Mouse (Mus musculus): ENCODE results near the gene Notch2. TPM values are rescaled to one million over a fixed set of nuclear protein-coding genes. Genes with fewer than 3 reads are reported as not detected.

The Notch2 gene
- polyA plus RNA-seq (2014; fragmentation: Nextera tagmentation; extraction: Ambion mirVana), result 27.8 and 28.8 TPM in 2 replicates

- peak within 1 kb of the TSS; percentile 91 for H3K9ac ChIP-seq (replicated peaks; ENCODE audit: low read length)
- no peaks in the 10 kb centered on the region; the same call in none of the 2 replicates for H3K4me1 ChIP-seq (ENCODE audit: control insufficient read depth, insufficient read depth, low read length)
- H3K4me2 ChIP-seq (ENCODE audit: low read depth, low read length), result peak within 1 kb of the TSS; percentile 56
- ATAC-seq (replicated peaks; ENCODE audit: insufficient number of reproducible peaks, low FRiP score, low TSS enrichment, low read depth) (peak; percentile 86), DNase-seq (ENCODE audit: low spot score) (peak; percentile 97)
- H3K27ac ChIP-seq (replicated peaks; ENCODE audit: low read depth, low read length), result peak within 1 kb of the TSS; percentile 91
- H3K27me3 ChIP-seq (ENCODE audit: control insufficient read depth, insufficient read depth, low read length), result no peaks in the 10 kb centered on the region
- H3K36me3 ChIP-seq (replicated peaks; ENCODE audit: control insufficient read depth, insufficient read depth, low read depth, low read length), result no peaks in the 10 kb centered on the region
- peak within 1 kb of the TSS; percentile 92 for H3K4me3 ChIP-seq (ENCODE audit: low read depth, low read length)
- no peaks in the 10 kb centered on the region for H3K9me3 ChIP-seq (replicated peaks; ENCODE audit: control insufficient read depth, low read length)
- under 1% methylated on average over 93 of the region's 95 CpGs for WGBS
Measured at GRCm38 (mm10) chr3:98013401-98014281, at the start of gene Notch2. Gene Notch2, plus strand, starts transcription at chr3:98013527.

GRCm38 (mm10) chr3:97964878-97965353 is 48.4 kb upstream of the Notch2 start:
- ATAC-seq (replicated peaks; ENCODE audit: insufficient number of reproducible peaks, low FRiP score, low TSS enrichment, low read depth) (no peak), DNase-seq (ENCODE audit: low spot score) (peak; percentile 75)
- Histone ChIP-seq H3K4me1 (ENCODE audit: control insufficient read depth, insufficient read depth, low read length) (no peaks in the 10 kb centered on the region), H3K4me3 (ENCODE audit: low read depth, low read length) (no peak overlapping the region), H3K9me3 (replicated peaks; ENCODE audit: control insufficient read depth, low read length) (no peaks in the 10 kb centered on the region), H3K36me3 (replicated peaks; ENCODE audit: control insufficient read depth, insufficient read depth, low read depth, low read length) (no peaks in the 10 kb centered on the region), H3K27me3 (ENCODE audit: control insufficient read depth, insufficient read depth, low read length) (no peaks in the 10 kb centered on the region), H3K4me2 (ENCODE audit: low read depth, low read length) (no peak overlapping the region), H3K27ac (replicated peaks; ENCODE audit: low read depth, low read length) (0 out of 2 replicates have a peak overlapping the region, but pooled peaks have one; percentile 47), H3K9ac (replicated peaks; ENCODE audit: low read length) (no peak overlapping the region)
- 32% methylated on average over 14 of the region's 14 CpGs for WGBS

- Histone ChIP-seq H3K36me3 (replicated peaks; ENCODE audit: control insufficient read depth, insufficient read depth, low read depth, low read length) (no peaks in the 10 kb centered on the region), H3K27ac (replicated peaks; ENCODE audit: low read depth, low read length) (no peak overlapping the region), H3K9ac (replicated peaks; ENCODE audit: low read length) (no peak overlapping the region), H3K4me3 (ENCODE audit: low read depth, low read length) (no peak overlapping the region), H3K27me3 (ENCODE audit: control insufficient read depth, insufficient read depth, low read length) (no peaks in the 10 kb centered on the region), H3K9me3 (replicated peaks; ENCODE audit: control insufficient read depth, low read length) (no peaks in the 10 kb centered on the region), H3K4me1 (ENCODE audit: control insufficient read depth, insufficient read depth, low read length) (peaks cover 2% of the 10 kb centered on the region; the same call in 1 of the 2 replicates), H3K4me2 (ENCODE audit: low read depth, low read length) (no peak overlapping the region)
- ATAC-seq (replicated peaks; ENCODE audit: insufficient number of reproducible peaks, low FRiP score, low TSS enrichment, low read depth) (no peak), DNase-seq (ENCODE audit: low spot score) (no peak)
- 69% methylated on average over 2 of the region's 2 CpGs for WGBS
Measured at GRCm38 (mm10) chr3:97967627-97968026, 45.7 kb upstream of the Notch2 start.

- no peaks in the 10 kb centered on the region for H3K27me3 ChIP-seq (ENCODE audit: control insufficient read depth, insufficient read depth, low read length)
- no peak overlapping the region for H3K9ac ChIP-seq (replicated peaks; ENCODE audit: low read length)
- WGBS, result 96% methylated on average over 2 of the region's 2 CpGs
- H3K27ac ChIP-seq (replicated peaks; ENCODE audit: low read depth, low read length), result no peak overlapping the region
- no peak overlapping the region for H3K4me3 ChIP-seq (ENCODE audit: low read depth, low read length)
- no peak overlapping the region for H3K4me2 ChIP-seq (ENCODE audit: low read depth, low read length)
- no peak for ATAC-seq (replicated peaks; ENCODE audit: insufficient number of reproducible peaks, low FRiP score, low TSS enrichment, low read depth)
- no peak for DNase-seq (ENCODE audit: low spot score)
- peaks cover 2% of the 10 kb centered on the region; the same call in 1 of the 2 replicates for H3K4me1 ChIP-seq (ENCODE audit: control insufficient read depth, insufficient read depth, low read length)
- H3K36me3 ChIP-seq (replicated peaks; ENCODE audit: control insufficient read depth, insufficient read depth, low read depth, low read length), result no peaks in the 10 kb centered on the region
- no peaks in the 10 kb centered on the region for H3K9me3 ChIP-seq (replicated peaks; ENCODE audit: control insufficient read depth, low read length)
Measured at GRCm38 (mm10) chr3:97968191-97968590, 45.1 kb upstream of the Notch2 start.

- DNase-seq (ENCODE audit: low spot score) (no peak), ATAC-seq (replicated peaks; ENCODE audit: insufficient number of reproducible peaks, low FRiP score, low TSS enrichment, low read depth) (no peak)
- H3K27me3 ChIP-seq (ENCODE audit: control insufficient read depth, insufficient read depth, low read length), result no peaks in the 10 kb centered on the region
- peaks cover 2% of the 10 kb centered on the region; the same call in 1 of the 2 replicates for H3K4me1 ChIP-seq (ENCODE audit: control insufficient read depth, insufficient read depth, low read length)
- H3K9ac ChIP-seq (replicated peaks; ENCODE audit: low read length), result no peak overlapping the region
- no peak overlapping the region for H3K4me3 ChIP-seq (ENCODE audit: low read depth, low read length)
- WGBS, result 74% methylated on average over 1 of the region's 1 CpGs
- H3K4me2 ChIP-seq (ENCODE audit: low read depth, low read length), result no peak overlapping the region
- no peaks in the 10 kb centered on the region for H3K9me3 ChIP-seq (replicated peaks; ENCODE audit: control insufficient read depth, low read length)
- no peaks in the 10 kb centered on the region for H3K36me3 ChIP-seq (replicated peaks; ENCODE audit: control insufficient read depth, insufficient read depth, low read depth, low read length)
- no peak overlapping the region for H3K27ac ChIP-seq (replicated peaks; ENCODE audit: low read depth, low read length)
Measured at GRCm38 (mm10) chr3:97969019-97969418, 44.3 kb upstream of the Notch2 start.

GRCm38 (mm10) chr3:97971117-97971516 is 42.2 kb upstream of the Notch2 start:
- H3K9me3 ChIP-seq (replicated peaks; ENCODE audit: control insufficient read depth, low read length), result no peaks in the 10 kb centered on the region
- DNase-seq (ENCODE audit: low spot score) (no peak), ATAC-seq (replicated peaks; ENCODE audit: insufficient number of reproducible peaks, low FRiP score, low TSS enrichment, low read depth) (no peak)
- WGBS, result 25% methylated on average over 7 of the region's 7 CpGs
- no peak overlapping the region for H3K4me2 ChIP-seq (ENCODE audit: low read depth, low read length)
- H3K4me3 ChIP-seq (ENCODE audit: low read depth, low read length), result no peak overlapping the region
- no peaks in the 10 kb centered on the region for H3K36me3 ChIP-seq (replicated peaks; ENCODE audit: control insufficient read depth, insufficient read depth, low read depth, low read length)
- H3K4me1 ChIP-seq (ENCODE audit: control insufficient read depth, insufficient read depth, low read length), result peaks cover 2% of the 10 kb centered on the region; the same call in 1 of the 2 replicates
- no peak overlapping the region for H3K27ac ChIP-seq (replicated peaks; ENCODE audit: low read depth, low read length)
- no peaks in the 10 kb centered on the region for H3K27me3 ChIP-seq (ENCODE audit: control insufficient read depth, insufficient read depth, low read length)
- H3K9ac ChIP-seq (replicated peaks; ENCODE audit: low read length), result no peak overlapping the region

- H3K4me3 ChIP-seq (ENCODE audit: low read depth, low read length), result no peak overlapping the region
- no peaks in the 10 kb centered on the region for H3K27me3 ChIP-seq (ENCODE audit: control insufficient read depth, insufficient read depth, low read length)
- ATAC-seq (replicated peaks; ENCODE audit: insufficient number of reproducible peaks, low FRiP score, low TSS enrichment, low read depth) (no peak), DNase-seq (ENCODE audit: low spot score) (no peak)
- H3K27ac ChIP-seq (replicated peaks; ENCODE audit: low read depth, low read length), result no peak overlapping the region
- 45% methylated on average over 5 of the region's 5 CpGs for WGBS
- no peak overlapping the region for H3K9ac ChIP-seq (replicated peaks; ENCODE audit: low read length)
- H3K4me1 ChIP-seq (ENCODE audit: control insufficient read depth, insufficient read depth, low read length), result peaks cover 2% of the 10 kb centered on the region; the same call in 1 of the 2 replicates
- no peak overlapping the region for H3K4me2 ChIP-seq (ENCODE audit: low read depth, low read length)
- H3K36me3 ChIP-seq (replicated peaks; ENCODE audit: control insufficient read depth, insufficient read depth, low read depth, low read length), result no peaks in the 10 kb centered on the region
- no peaks in the 10 kb centered on the region for H3K9me3 ChIP-seq (replicated peaks; ENCODE audit: control insufficient read depth, low read length)
Measured at GRCm38 (mm10) chr3:97972200-97972599, 41.1 kb upstream of the Notch2 start.

- H3K27ac ChIP-seq (replicated peaks; ENCODE audit: low read depth, low read length), result no peak overlapping the region
- H3K36me3 ChIP-seq (replicated peaks; ENCODE audit: control insufficient read depth, insufficient read depth, low read depth, low read length), result no peaks in the 10 kb centered on the region
Measured at GRCm38 (mm10) chr3:97972707-97973106, 40.6 kb upstream of the Notch2 start.

More at GRCm38 (mm10) chr3:97972707-97973106, 40.6 kb upstream of the Notch2 start:
- H3K4me1 ChIP-seq (ENCODE audit: control insufficient read depth, insufficient read depth, low read length), result peaks cover 2% of the 10 kb centered on the region; the same call in 1 of the 2 replicates
- H3K27me3 ChIP-seq (ENCODE audit: control insufficient read depth, insufficient read depth, low read length), result no peaks in the 10 kb centered on the region
- WGBS, result 62% methylated on average over 4 of the region's 4 CpGs
- no peak overlapping the region for H3K4me2 ChIP-seq (ENCODE audit: low read depth, low read length)
- no peaks in the 10 kb centered on the region for H3K9me3 ChIP-seq (replicated peaks; ENCODE audit: control insufficient read depth, low read length)
- DNase-seq (ENCODE audit: low spot score) (no peak), ATAC-seq (replicated peaks; ENCODE audit: insufficient number of reproducible peaks, low FRiP score, low TSS enrichment, low read depth) (no peak)
- no peak overlapping the region for H3K9ac ChIP-seq (replicated peaks; ENCODE audit: low read length)
- no peak overlapping the region for H3K4me3 ChIP-seq (ENCODE audit: low read depth, low read length)

Measured in embryonic facial prominence, embryonic 11.5 days (tissue).